ENCODE assay signal across 26 mouse cellular contexts in the genomic region with DNA sequence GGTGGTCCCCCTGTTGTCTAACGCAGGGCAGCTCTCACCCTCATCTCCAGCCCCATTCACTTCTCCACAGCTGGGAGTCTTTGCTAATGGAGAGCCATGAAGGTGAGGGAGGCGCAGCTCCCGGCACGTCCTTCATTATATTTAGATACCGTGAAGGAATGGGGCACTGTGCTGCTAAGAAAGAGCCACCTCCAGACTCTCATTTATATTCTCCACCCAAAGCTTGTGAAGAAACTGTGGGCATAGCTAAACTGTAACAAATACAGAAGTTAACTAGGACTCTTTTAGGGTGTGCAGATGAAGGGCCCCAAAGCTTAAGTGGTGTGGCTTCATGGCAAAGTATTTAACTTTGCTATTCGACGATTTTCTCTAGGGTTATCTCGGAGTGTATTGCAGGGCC.
DNase-seq lines count a peak whose midpoint lies in the region; ATAC-seq lines count a peak whose summit lies in the region.
"Had no signal": no experiment of that assay in that cellular context is flagged by ENCODE, and none has a peak within 500 bp of the region (broad histone marks: within the 10 kb centered on the region; RNA-seq: fewer than 3 reads in every experiment).

No protein-coding gene starts in this region.

- no peak overlapping the region for H3K4me2 ChIP-seq in midbrain, embryonic 11.5 days
- H3K4me2 ChIP-seq in midbrain, embryonic 13.5 days (replicated peaks), result no peak overlapping the region
- H3K4me2 ChIP-seq: embryonic facial prominence, embryonic 12.5 days; forebrain, embryonic 13.5 days; forebrain, embryonic 15.5 days had no signal

- WGBS in midbrain, embryonic 11.5 days, result 73% methylated on average over 8 of the region's 8 CpGs
- 68% methylated on average over 8 of the region's 8 CpGs for WGBS in midbrain, embryonic 13.5 days

- H3K27me3 ChIP-seq in midbrain, embryonic 11.5 days (ENCODE audit: control insufficient read depth, insufficient read depth, low read length), result no peaks in the 10 kb centered on the region
- H3K27me3 ChIP-seq in midbrain, embryonic 13.5 days, result no peaks in the 10 kb centered on the region
- H3K27me3 ChIP-seq: CH12.LX; embryonic facial prominence, embryonic 12.5 days; forebrain, embryonic 13.5 days; forebrain, embryonic 15.5 days; Patski had no signal

- no peaks in the 10 kb centered on the region for H3K36me3 ChIP-seq in midbrain, embryonic 11.5 days (ENCODE audit: control insufficient read depth, insufficient read depth, low read length)
- H3K36me3 ChIP-seq in midbrain, embryonic 13.5 days, result no peaks in the 10 kb centered on the region
- H3K36me3 ChIP-seq: embryonic facial prominence, embryonic 10.5 days; embryonic facial prominence, embryonic 12.5 days; forebrain, embryonic 15.5 days; G1E had no signal

- no peaks in the 10 kb centered on the region for H3K4me1 ChIP-seq in midbrain, embryonic 11.5 days (ENCODE audit: control insufficient read depth, insufficient read depth, low read length)
- H3K4me1 ChIP-seq in midbrain, embryonic 13.5 days (replicated peaks), result no peaks in the 10 kb centered on the region
- H3K4me1 ChIP-seq: embryonic facial prominence, embryonic 12.5 days; forebrain, embryonic 13.5 days; forebrain, embryonic 15.5 days had no signal

- H3K4me3 ChIP-seq in midbrain, embryonic 11.5 days (ENCODE audit: low read depth, low read length), result no peak overlapping the region
- no peak overlapping the region for H3K4me3 ChIP-seq in midbrain, embryonic 13.5 days (replicated peaks)
- H3K4me3 ChIP-seq: embryonic facial prominence, embryonic 10.5 days; embryonic facial prominence, embryonic 12.5 days; forebrain, embryonic 13.5 days; forebrain, embryonic 15.5 days had no signal

- H3K9ac ChIP-seq in midbrain, embryonic 11.5 days (ENCODE audit: low read length), result no peak overlapping the region
- no peak overlapping the region for H3K9ac ChIP-seq in midbrain, embryonic 13.5 days (replicated peaks)
- H3K9ac ChIP-seq: embryonic facial prominence, embryonic 12.5 days; forebrain, embryonic 13.5 days; forebrain, embryonic 15.5 days had no signal

- DNase-seq in frontal cortex, postnatal 10 days (ENCODE audit: low spot score in 2 of 2), result no peak
- peak; percentile 49 for DNase-seq in midbrain, embryonic 11.5 days (ENCODE audit: low spot score, missing footprints)
- DNase-seq in brain, adult 2 months (ENCODE audit: low read depth, low spot score), result peak; percentile 67
- peak; percentile 55 for DNase-seq in telencephalon, adult 2 months (ENCODE audit: low read depth, low spot score)
- DNase-seq in gastrocnemius, postnatal 25 days, result no peak
- DNase-seq: adrenal gland, adult 8-10 months; adrenal gland, postnatal 14 days; adrenal gland, postnatal 36 days; B cell, adult 2 months; cerebellum, adult 11 months; cerebellum, adult 18-20 months; cerebellum, adult 8-10 months; cerebellum, adult 9-11 months; cerebellum, postnatal 14 days; cerebellum, postnatal 36 days had no signal

- ATAC-seq in frontal cortex, adult (ENCODE audit: low TSS enrichment), result peak; percentile 91
- ATAC-seq in midbrain, embryonic 11.5 days (ENCODE audit: low FRiP score), result no peak
- ATAC-seq in midbrain, embryonic 13.5 days, result no peak
- ATAC-seq: activated CD4-positive, CD25-positive, alpha-beta regulatory T cell, adult 4 months; CD4-positive, CD25-positive, alpha-beta regulatory T cell, adult 4 months; forebrain, embryonic 13.5 days; forebrain, embryonic 15.5 days; Patski had no signal

- no peak overlapping the region for H3K27ac ChIP-seq in midbrain, embryonic 11.5 days (ENCODE audit: low read depth, low read length)
- H3K27ac ChIP-seq in midbrain, embryonic 13.5 days, result no peak overlapping the region
- H3K27ac ChIP-seq: embryonic facial prominence, embryonic 10.5 days; embryonic facial prominence, embryonic 12.5 days; forebrain, embryonic 13.5 days; forebrain, embryonic 15.5 days had no signal

- no peaks in the 10 kb centered on the region for H3K9me3 ChIP-seq in midbrain, embryonic 11.5 days (ENCODE audit: control insufficient read depth, low read length)
- no peaks in the 10 kb centered on the region for H3K9me3 ChIP-seq in midbrain, embryonic 13.5 days
- H3K9me3 ChIP-seq: embryonic facial prominence, embryonic 10.5 days; embryonic facial prominence, embryonic 12.5 days; forebrain, embryonic 13.5 days; forebrain, embryonic 15.5 days had no signal

Comparison
In these comparisons a context has a peak if more than half of its experiments do, and no peak if none do; other contexts are left out.
1. DNase-seq: peak in midbrain, embryonic 11.5 days (single experiment), brain, adult 2 months (single experiment) and telencephalon, adult 2 months (single experiment); none in frontal cortex, postnatal 10 days (0 of 2) and gastrocnemius, postnatal 25 days (single experiment).